Mouse (Mus musculus): ENCODE measurements around the gene Otoa.

DNA sequence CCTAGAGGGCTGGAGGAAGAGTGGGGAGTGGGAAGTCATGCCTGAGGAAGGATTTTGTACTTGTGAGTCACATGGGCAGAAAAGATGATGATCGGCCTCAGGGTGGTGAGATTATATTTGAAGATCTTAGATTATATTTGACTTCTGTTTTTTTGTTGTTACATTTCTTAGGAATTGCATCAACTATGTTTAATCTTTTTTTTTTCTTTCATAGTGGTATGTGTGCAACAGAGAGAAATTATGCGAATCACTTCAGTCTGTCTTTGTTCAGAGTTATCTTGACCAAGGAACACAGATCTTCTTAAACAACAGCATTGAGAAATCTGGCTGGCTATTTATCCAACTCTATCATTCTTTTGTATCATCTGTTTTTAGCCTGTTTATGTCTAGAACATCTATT, 33.8 kb upstream of the Otoa start:
- no peak for TF ChIP-seq CTCF (IDR thresholded peaks at IDR 0.05; ENCODE audit: low read depth)
- no peak for TF ChIP-seq EP300 (IDR thresholded peaks at IDR 0.05; ENCODE audit: low read depth)

Measured in liver, embryonic 14.5 days (tissue).